Mouse (Mus musculus) lung, embryonic 15.5 days (tissue): ENCODE data around the gene Pou3f1. TPM values are rescaled to one million over a fixed set of nuclear protein-coding genes. Genes with fewer than 3 reads are reported as not detected.
"Not testable (repeated sequence)": the region's sequence is repeated elsewhere in the genome, so short reads cannot be mapped to it uniquely, and the experiment has no call there.

Source experiments
- ATAC-seq: fragments of 200-750 bp; cut with Nextera tagmentation; 2 replicates; pipeline ENCODE4 v1.8.0; 2017; ENCODE audit warnings: moderate number of reproducible peaks, borderline replicate concordance; ENCODE audit not compliant: low FRiP score, low TSS enrichment; ENCODE audit errors: extremely low read depth
- H3K27ac ChIP-seq: fragments of 300-500 bp; sonication (generic); 2 replicates; pipeline ENCODE4 v1.5.1; 2015; ENCODE audit warnings: moderate library complexity, mild to moderate bottlenecking, inconsistent platforms
- H3K27me3 ChIP-seq: fragments of 300-500 bp; sonication (generic); 2 replicates; pipeline ENCODE4 v1.6.1; 2015; ENCODE audit warnings: inconsistent platforms
- H3K36me3 ChIP-seq: fragments of 300-500 bp; sonication (generic); 2 replicates; pipeline ENCODE4 v1.6.1; 2015; ENCODE audit warnings: inconsistent platforms
- H3K4me1 ChIP-seq: fragments of 300-500 bp; sonication (generic); 2 replicates; pipeline ENCODE4 v1.6.1; 2015; ENCODE audit warnings: inconsistent platforms
- H3K4me2 ChIP-seq: fragments of 300-500 bp; sonication (generic); 2 replicates; pipeline ENCODE4 v1.6.1; 2015; ENCODE audit warnings: inconsistent platforms, mild to moderate bottlenecking, moderate library complexity
- H3K4me3 ChIP-seq: fragments of 300-500 bp; sonication (generic); 2 replicates; pipeline ENCODE4 v1.5.1; 2015; ENCODE audit warnings: mild to moderate bottlenecking, inconsistent platforms
- H3K9ac ChIP-seq: fragments of 300-500 bp; sonication (generic); 2 replicates; pipeline ENCODE4 v1.6.1; 2015; ENCODE audit warnings: inconsistent platforms
- H3K9me3 ChIP-seq: fragments of 300-500 bp; sonication (generic); 2 replicates; pipeline ENCODE4 v1.6.1; 2016; ENCODE audit warnings: inconsistent platforms
- WGBS: fragments of 180-500 bp; shearing (Covaris S2); methylation state at CpG from one replicate; pipeline ENCODE4 v1.1.7; 2015; 5-methylcytosine and 5-hydroxymethylcytosine counted together
- polyA plus RNA-seq: library from polyadenylated mRNA; unstranded; fragments of >200 nt; fragmentation: Nextera tagmentation; extraction: Ambion mirVana; gene quantifications from 2 replicates; pipeline ENCODE4 v1.2.1, GENCODE M21; 2015

Gene Pou3f1
- polyA plus RNA-seq, 1 experiment from 2014 or later = 0.06 TPM

DNA sequence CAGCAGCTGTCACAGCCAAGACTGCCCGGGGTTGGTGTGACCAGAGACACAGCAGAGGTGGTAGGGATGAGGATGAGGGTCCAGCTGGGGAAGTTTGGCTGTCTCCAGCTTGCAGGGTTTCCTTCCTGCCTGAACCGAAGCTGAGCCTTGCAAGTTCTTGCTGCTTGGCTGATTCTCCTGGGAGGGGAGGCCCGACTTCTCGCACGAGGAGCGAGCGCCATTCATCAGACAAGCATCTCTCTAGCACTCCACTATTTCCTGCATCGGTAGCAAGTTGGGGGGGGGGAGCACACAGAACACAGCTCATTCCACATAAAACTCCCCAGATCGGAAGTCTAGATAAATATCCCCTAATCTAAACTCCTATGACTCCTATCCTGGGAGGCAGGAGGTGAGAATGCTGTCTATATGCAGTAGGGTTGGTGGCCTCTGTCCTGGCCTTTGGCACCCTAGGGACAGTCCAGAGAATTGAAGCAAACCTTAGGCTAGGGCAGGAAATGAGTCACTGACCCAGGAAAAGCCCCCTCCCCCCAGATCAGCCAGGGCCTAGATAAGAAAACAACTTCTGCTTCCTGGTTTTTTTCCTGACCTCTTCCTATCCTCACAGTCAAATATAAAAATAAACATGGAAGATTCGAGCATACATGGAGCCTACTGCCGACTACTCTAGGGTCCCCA is 48.3 kb downstream of the Pou3f1 start:
- Histone ChIP-seq H3K4me3 (no peak overlapping the region), H3K9me3 (no peaks in the 10 kb centered on the region), H3K27me3 (no peaks in the 10 kb centered on the region), H3K27ac (peak overlapping the region; percentile 94), H3K36me3 (peaks cover 6% of the 10 kb centered on the region; the same call in 1 of the 2 replicates), H3K9ac (no peak overlapping the region), H3K4me2 (peak overlapping the region; percentile 46), H3K4me1 (peaks cover 80% of the 10 kb centered on the region)
- ATAC-seq = peak; percentile 17; the same call in 1 of the 2 replicates
- 4% methylated on average over 11 of the region's 11 CpGs for WGBS

DNA sequence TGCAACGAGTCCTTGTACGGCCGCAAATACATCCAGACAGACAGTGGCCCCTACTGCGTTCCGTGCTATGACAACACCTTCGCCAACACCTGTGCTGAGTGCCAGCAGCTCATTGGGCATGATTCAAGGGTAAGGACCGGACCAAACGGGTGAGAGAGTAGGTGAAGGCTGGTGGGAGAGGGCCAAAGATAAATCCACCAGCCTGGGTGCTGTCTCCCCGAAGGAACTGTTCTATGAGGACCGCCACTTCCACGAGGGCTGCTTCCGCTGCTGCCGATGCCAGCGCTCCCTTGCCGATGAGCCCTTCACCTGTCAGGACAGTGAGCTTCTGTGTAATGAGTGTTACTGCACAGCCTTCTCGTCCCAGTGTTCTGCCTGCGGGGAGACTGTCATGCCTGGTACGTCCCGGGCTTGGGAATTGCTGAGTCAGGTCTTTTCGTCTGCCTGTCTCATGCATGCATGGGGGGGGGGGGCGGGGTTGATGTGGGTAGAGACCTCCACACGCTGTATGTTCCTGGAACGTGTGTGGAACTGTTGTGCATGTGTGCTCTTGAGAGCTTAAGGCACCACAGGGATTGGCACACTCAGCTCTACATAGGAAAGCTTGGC is 49.2 kb downstream of the Pou3f1 start:
- 77% methylated on average over 23 of the region's 23 CpGs for WGBS
- peaks cover 82% of the 10 kb centered on the region for H3K4me1 ChIP-seq
- peaks cover 6% of the 10 kb centered on the region; the same call in 1 of the 2 replicates for H3K36me3 ChIP-seq
- H3K27ac ChIP-seq = peak overlapping the region; percentile 94
- H3K9me3 ChIP-seq = no peaks in the 10 kb centered on the region
- no peaks in the 10 kb centered on the region for H3K27me3 ChIP-seq
- ATAC-seq = no peak
- no peak overlapping the region for H3K4me3 ChIP-seq
- 0 out of 2 replicates have a peak overlapping the region, but pooled peaks have one; percentile 46 for H3K4me2 ChIP-seq
- H3K9ac ChIP-seq = no peak overlapping the region

GRCm38 (mm10) chr4:124707381-124708199 is 51.0 kb downstream of the Pou3f1 start:
- not testable (repeated sequence) for H3K9me3 ChIP-seq, H3K9ac ChIP-seq, H3K4me2 ChIP-seq, H3K27me3 ChIP-seq, H3K36me3 ChIP-seq, ATAC-seq, H3K4me3 ChIP-seq
- Histone ChIP-seq H3K4me1 (peaks cover 66% of the 10 kb centered on the region), H3K27ac (peak overlapping the region; percentile 97)
- 86% methylated on average over 25 of the region's 25 CpGs for WGBS

- not testable (repeated sequence) for H3K27me3 ChIP-seq, H3K36me3 ChIP-seq, H3K9ac ChIP-seq, H3K9me3 ChIP-seq, ATAC-seq
- Histone ChIP-seq H3K4me1 (peaks cover 63% of the 10 kb centered on the region), H3K4me2 (peak overlapping the region; percentile 67), H3K27ac (peak overlapping the region; percentile 97), H3K4me3 (peak overlapping the region; percentile 40; the same call in 1 of the 2 replicates)
- WGBS = 0% methylated on average over 1 of the region's 1 CpGs
Observed at GRCm38 (mm10) chr4:124708200-124708517, 51.6 kb downstream of the Pou3f1 start.

DNA sequence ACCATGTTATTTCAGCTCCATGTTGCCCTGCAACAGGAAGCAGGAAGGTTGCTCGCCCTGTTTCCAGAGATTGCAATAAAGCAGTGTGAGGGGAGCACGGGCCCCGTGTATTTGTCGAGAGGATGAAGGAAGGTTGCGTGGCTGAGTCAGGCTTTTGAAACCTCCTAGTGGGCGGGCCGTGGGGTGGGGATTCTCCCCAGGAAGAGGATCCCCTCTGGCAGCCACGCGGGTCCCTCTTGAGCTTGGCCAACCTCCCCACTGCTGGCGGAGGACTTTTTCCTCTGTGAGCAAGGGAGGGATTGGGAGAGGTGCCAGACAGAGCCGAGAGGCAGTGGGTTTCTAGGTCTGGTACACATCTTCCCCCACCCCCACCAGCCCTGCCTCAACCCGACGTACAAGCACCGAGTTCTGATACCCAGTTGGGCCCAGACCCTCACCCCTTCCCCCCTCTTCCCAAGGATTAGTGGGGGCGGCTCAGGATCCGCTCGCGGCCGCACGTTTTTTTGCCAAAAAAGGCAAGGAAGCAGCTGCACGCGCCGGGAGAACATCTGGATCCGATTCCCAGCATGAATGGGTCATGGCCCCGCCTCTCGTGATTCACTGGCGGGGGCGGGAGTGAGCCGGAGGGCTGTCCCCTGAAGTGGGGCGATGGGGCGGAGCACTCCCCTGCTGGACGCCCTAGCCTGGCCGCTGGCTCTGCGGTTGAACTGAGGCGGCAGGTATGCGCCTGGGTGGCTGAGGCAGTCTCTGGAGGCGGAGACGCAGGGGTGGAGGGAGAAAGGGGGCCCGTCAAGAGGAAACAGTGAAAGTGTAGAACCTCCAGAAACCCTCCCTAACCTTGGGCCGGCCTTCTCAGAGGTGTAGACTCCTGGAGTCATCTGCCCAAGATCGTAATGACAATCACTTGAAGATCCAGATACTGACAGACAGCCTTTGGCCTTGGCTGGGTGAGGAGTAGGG is 52.2 kb downstream of the Pou3f1 start:
- H3K27ac ChIP-seq = peak overlapping the region; percentile 97
- H3K9ac ChIP-seq = peak overlapping the region; percentile 32
- ATAC-seq = peak; percentile 91
- H3K4me1 ChIP-seq = peaks cover 57% of the 10 kb centered on the region
- H3K36me3 ChIP-seq = peaks cover 6% of the 10 kb centered on the region; the same call in 1 of the 2 replicates
- peak overlapping the region; percentile 67 for H3K4me2 ChIP-seq
- H3K27me3 ChIP-seq = no peaks in the 10 kb centered on the region
- under 1% methylated on average over 40 of the region's 41 CpGs for WGBS
- peak overlapping the region; percentile 40 for H3K4me3 ChIP-seq
- no peaks in the 10 kb centered on the region for H3K9me3 ChIP-seq

DNA sequence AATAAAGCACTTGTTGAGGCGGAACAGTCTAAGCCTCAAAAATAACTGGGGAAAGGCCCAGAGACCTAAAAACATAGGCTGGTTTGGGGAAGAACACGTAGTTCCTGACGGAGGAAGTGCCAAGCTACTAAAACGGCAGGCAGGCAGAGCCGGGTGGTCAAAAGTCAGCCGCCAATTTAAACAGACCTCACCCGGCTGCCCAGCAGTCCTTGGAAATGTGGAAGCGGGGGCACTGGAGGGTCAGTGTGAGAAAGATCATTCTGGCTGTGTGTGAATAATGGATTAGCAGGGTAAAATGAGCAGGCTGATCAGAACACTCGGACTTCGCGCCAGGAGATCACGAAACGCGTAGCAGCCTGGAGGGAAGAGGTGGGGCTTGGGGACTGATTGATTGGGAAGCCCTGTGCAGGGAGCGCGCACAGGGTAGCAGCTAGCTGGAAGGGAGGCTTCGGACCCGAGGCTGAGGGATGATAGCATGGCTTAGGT is 53.4 kb downstream of the Pou3f1 start:
- no peak overlapping the region for H3K9ac ChIP-seq
- no peak for ATAC-seq
- peaks cover 45% of the 10 kb centered on the region for H3K4me1 ChIP-seq
- peaks cover 6% of the 10 kb centered on the region; the same call in 1 of the 2 replicates for H3K36me3 ChIP-seq
- H3K4me2 ChIP-seq = peak overlapping the region; percentile 67
- H3K4me3 ChIP-seq = peak overlapping the region; percentile 18
- H3K9me3 ChIP-seq = no peaks in the 10 kb centered on the region
- peak overlapping the region; percentile 97 for H3K27ac ChIP-seq
- H3K27me3 ChIP-seq = no peaks in the 10 kb centered on the region
- WGBS = 3% methylated on average over 18 of the region's 18 CpGs

Other genes starting within 250 kb of the Pou3f1 start
- gene 3100002H09Rik, start 46.0 kb upstream of the Pou3f1 start, polyA plus RNA-seq = not detected in 2 replicates
- gene Utp11, start 36.8 kb downstream of the Pou3f1 start, polyA plus RNA-seq = 57.7 and 60.8 TPM in 2 replicates
- 5.3 and 9.3 TPM in 2 replicates for gene Fhl3, start 43.9 kb downstream of the Pou3f1 start, polyA plus RNA-seq
- 148 and 151 TPM in 2 replicates for gene Sf3a3, start 58.0 kb downstream of the Pou3f1 start, polyA plus RNA-seq
- 28.2 and 35.5 TPM in 2 replicates for gene Inpp5b, start 85.0 kb downstream of the Pou3f1 start, polyA plus RNA-seq
- gene Mtf1, start 145.3 kb downstream of the Pou3f1 start, polyA plus RNA-seq = 12.8 and 13.2 TPM in 2 replicates
- 36.1 and 40.5 TPM in 2 replicates for gene Yrdc, start 193.9 kb downstream of the Pou3f1 start, polyA plus RNA-seq
- gene 1110065P20Rik, start 194.4 kb downstream of the Pou3f1 start, polyA plus RNA-seq = 58.2 and 59.0 TPM in 2 replicates
- gene Maneal, start 205.4 kb downstream of the Pou3f1 start, polyA plus RNA-seq = 0.42 and 0.59 TPM in 2 replicates
- gene Epha10, start 224.1 kb downstream of the Pou3f1 start, polyA plus RNA-seq = not detected in 2 replicates